Comparison of ENCODE assay signal across 8 mouse cellular contexts in genomic region chr2:126782433-126782832, GRCm38 (mm10). TPM values are rescaled to one million over a fixed set of nuclear protein-coding genes. Genes with fewer than 3 reads are reported as not detected.
A peak's percentile ranks its signal among the peaks of the same experiment; 100 is the strongest.
DNase-seq lines count a peak whose midpoint lies in the region; ATAC-seq lines count a peak whose summit lies in the region.

No protein-coding gene starts in this region.

- whole genome bisulfite sequencing in forebrain, embryonic 14.5 days: 71% methylated on average over 3 of the region's 3 CpGs
- 82% methylated on average over 3 of the region's 3 CpGs for WGBS in forebrain, embryonic 11.5 days

- no peak overlapping the region for H3K27ac ChIP-seq in forebrain, embryonic 14.5 days (ENCODE audit: low read depth, low read length)
- H3K27ac ChIP-seq in forebrain, embryonic 11.5 days (ENCODE audit: low read depth, low read length): no peak overlapping the region

- peak; percentile 81 for ATAC-seq in forebrain, embryonic 14.5 days
- ATAC-seq in forebrain, embryonic 11.5 days (replicated peaks; ENCODE audit: low FRiP score): no peak
- ATAC-seq in monocyte, adult 5-6 weeks (replicated peaks; ENCODE audit: insufficient number of reproducible peaks, low FRiP score, low TSS enrichment, poor library complexity, severe bottlenecking): no peak

- H3K4me2 ChIP-seq in forebrain, embryonic 14.5 days (ENCODE audit: low read length): no peak overlapping the region
- no peak overlapping the region for H3K4me2 ChIP-seq in forebrain, embryonic 11.5 days (ENCODE audit: low read depth, low read length, severe bottlenecking)

- no peaks in the 10 kb centered on the region for H3K4me1 ChIP-seq in forebrain, embryonic 14.5 days (ENCODE audit: control insufficient read depth, insufficient read depth, low read length)
- H3K4me1 ChIP-seq in forebrain, embryonic 11.5 days (replicated peaks; ENCODE audit: control insufficient read depth, insufficient read depth, low read length): no peaks in the 10 kb centered on the region

- no peak overlapping the region for H3K4me3 ChIP-seq in forebrain, embryonic 14.5 days (ENCODE audit: low read depth, low read length)
- H3K4me3 ChIP-seq in forebrain, embryonic 11.5 days (ENCODE audit: low read depth, low read length): no peak overlapping the region

- no peak overlapping the region for H3K9ac ChIP-seq in forebrain, embryonic 14.5 days (ENCODE audit: low read length)
- H3K9ac ChIP-seq in forebrain, embryonic 11.5 days (ENCODE audit: low read length): no peak overlapping the region

- no peaks in the 10 kb centered on the region for H3K36me3 ChIP-seq in forebrain, embryonic 14.5 days (ENCODE audit: control insufficient read depth, insufficient read depth, low read length)
- H3K36me3 ChIP-seq in forebrain, embryonic 11.5 days (ENCODE audit: control insufficient read depth, insufficient read depth, low read length): no peaks in the 10 kb centered on the region

- H3K27me3 ChIP-seq in forebrain, embryonic 14.5 days (replicated peaks; ENCODE audit: control insufficient read depth, insufficient read depth, low read length): no peaks in the 10 kb centered on the region
- no peaks in the 10 kb centered on the region for H3K27me3 ChIP-seq in forebrain, embryonic 11.5 days (ENCODE audit: control insufficient read depth, insufficient read depth, low read length)

- intact Hi-C loops in heart, postnatal 10 days (cut with DNase I): loop anchor here (1.0 kb wide), 1 partner anchor 183 kb away; no protein-coding TSS in a partner anchor

- peak; percentile 94 for DNase-seq in forebrain, embryonic 14.5 days (ENCODE audit: low spot score)
- DNase-seq in forebrain, embryonic 11.5 days (ENCODE audit: low spot score): no peak
- DNase-seq in CD4-positive helper T cell, adult 2 months (ENCODE audit: low read depth, low spot score): peak; percentile 9
- DNase-seq in cerebellum, adult 18-20 months: peak; percentile 54 to 73
- DNase-seq in heart, postnatal 10 days: peak; percentile 73 to 84
- DNase-seq in left cerebral cortex, adult 11 months (ENCODE audit: low spot score): peak; percentile 54
- DNase-seq in retina, postnatal 7 days (ENCODE audit: low read depth, low spot score): peak; percentile 13

- H3K9me3 ChIP-seq in forebrain, embryonic 14.5 days (replicated peaks; ENCODE audit: control insufficient read depth, low read length): no peaks in the 10 kb centered on the region
- H3K9me3 ChIP-seq in forebrain, embryonic 11.5 days (ENCODE audit: control insufficient read depth, low read length): no peaks in the 10 kb centered on the region

RNA-seq across cellular contexts. Expression of gene Usp50, which starts 0.8 kb away (rescaled TPM):
- polyA plus RNA-seq in forebrain, embryonic 14.5 days (2014; fragmentation: Nextera tagmentation; extraction: Ambion mirVana): 2.2 and 2.3 TPM in 2 replicates
- polyA plus RNA-seq in forebrain, embryonic 11.5 days (2014; fragmentation: Nextera tagmentation; extraction: Ambion mirVana): 2.9 and 4.0 TPM in 2 replicates
- not detected for total RNA-seq in heart, postnatal 10 days (2021)
- total RNA-seq in monocyte, adult 5-6 weeks (2017): 0.49 to 0.57 TPM in 2 of 3 replicates, not detected in the other
